Mouse (Mus musculus) lung, adult 2 months (tissue): Measurements from ENCODE around the gene Gramd1b. TPM values are rescaled to one million over a fixed set of nuclear protein-coding genes. Genes with fewer than 3 reads are reported as not detected.

Experiments used
- DNase-seq: peaks from one replicate; pipeline ENCODE4 v3.0.0; 2022
- H3K4me1 ChIP-seq: fragments of 200-500 bp; 2 replicates; pipeline ENCODE4 v1.6.1; 2011; ENCODE audit warnings: low read length; ENCODE audit not compliant: control insufficient read depth, insufficient read depth
- H3K4me3 ChIP-seq: fragments of 200-500 bp; replicated peaks from 2 replicates; pipeline ENCODE3; 2011; ENCODE audit warnings: low read depth, mild to moderate bottlenecking, control low read depth, low read length; ENCODE audit errors: extremely low read depth
- CTCF ChIP-seq: fragments of 200-500 bp; IDR thresholded peaks from 2 replicates; pipeline ENCODE4 v1.5.1; 2011; ENCODE audit warnings: mild to moderate bottlenecking, low read length, control low read depth; ENCODE audit not compliant: insufficient read depth
- POLR2A ChIP-seq: fragments of 200-500 bp; IDR thresholded peaks from 2 replicates; pipeline ENCODE4 v1.6.1; 2011; ENCODE audit warnings: low read depth, mild to moderate bottlenecking, control low read depth, low read length, borderline replicate concordance; ENCODE audit errors: extremely low read depth
- WGBS: fragments of 180-500 bp; shearing (Covaris S2); methylation state at CpG from one replicate; pipeline ENCODE4 v1.1.7; 2018; 5-methylcytosine and 5-hydroxymethylcytosine counted together
- polyA plus RNA-seq: library from polyadenylated mRNA; depleted of rRNA; stranded (reverse); fragments of >200 nt; gene quantifications from 2 replicates; pipeline ENCODE4 v1.2.3, GENCODE M21; 2012

The Gramd1b gene
- polyA plus RNA-seq, 1 experiment, result 19.0 TPM

GRCm38 (mm10) chr9:40316865-40317660 lies 214.1 kb downstream of the Gramd1b start:
- Histone ChIP-seq H3K4me3 (no peak overlapping the region), H3K4me1 (peaks cover 31% of the 10 kb centered on the region)
- DNase-seq, result peak; percentile 48
- no peak for TF ChIP-seq POLR2A
- TF ChIP-seq CTCF, result no peak
- WGBS, result 52% methylated on average over 9 of the region's 9 CpGs

- TF ChIP-seq POLR2A, result no peak
- 77% methylated on average over 9 of the region's 9 CpGs for WGBS
- Histone ChIP-seq H3K4me1 (peaks cover under 1% of the 10 kb centered on the region; the same call in 1 of the 2 replicates), H3K4me3 (no peak overlapping the region)
- no peak for DNase-seq
Measured at GRCm38 (mm10) chr9:40311813-40312212, 219.4 kb downstream of the Gramd1b start.

- Histone ChIP-seq H3K4me3 (no peak overlapping the region), H3K4me1 (no peaks in the 10 kb centered on the region)
- TF ChIP-seq POLR2A (no peak), CTCF (no peak)
- WGBS, result 92% methylated on average over 6 of the region's 6 CpGs
- no peak for DNase-seq
Measured at GRCm38 (mm10) chr9:40309876-40310275, 221.3 kb downstream of the Gramd1b start.

- no peaks in the 10 kb centered on the region for H3K4me1 ChIP-seq
- H3K4me3 ChIP-seq, result no peak overlapping the region
- 88% methylated on average over 3 of the region's 3 CpGs for WGBS
- no peak for DNase-seq
- TF ChIP-seq POLR2A (no peak), CTCF (no peak)
Measured at GRCm38 (mm10) chr9:40307311-40307710, 223.9 kb downstream of the Gramd1b start.

- Histone ChIP-seq H3K4me3 (no peak overlapping the region), H3K4me1 (no peaks in the 10 kb centered on the region)
- DNase-seq, result no peak
- 97% methylated on average over 8 of the region's 8 CpGs for WGBS
- TF ChIP-seq CTCF (no peak), POLR2A (no peak)
Measured at GRCm38 (mm10) chr9:40304243-40304642, 226.9 kb downstream of the Gramd1b start.

- TF ChIP-seq CTCF, result no peak
- no peak for TF ChIP-seq POLR2A
- H3K4me1 ChIP-seq, result no peaks in the 10 kb centered on the region
- no peak overlapping the region for H3K4me3 ChIP-seq
- WGBS, result 73% methylated on average over 8 of the region's 8 CpGs
- DNase-seq, result no peak
Measured at GRCm38 (mm10) chr9:40302375-40302774, 228.8 kb downstream of the Gramd1b start.

- TF ChIP-seq CTCF (no peak), POLR2A (no peak)
- 89% methylated on average over 5 of the region's 5 CpGs for WGBS
- DNase-seq, result no peak
- Histone ChIP-seq H3K4me1 (no peaks in the 10 kb centered on the region), H3K4me3 (no peak overlapping the region)
Measured at GRCm38 (mm10) chr9:40301475-40301874, 229.7 kb downstream of the Gramd1b start.

GRCm38 (mm10) chr9:40300018-40300989 lies 230.9 kb downstream of the Gramd1b start:
- TF ChIP-seq CTCF (no peak), POLR2A (no peak)
- Histone ChIP-seq H3K4me1 (no peaks in the 10 kb centered on the region), H3K4me3 (no peak overlapping the region)
- no peak for DNase-seq
- WGBS, result 92% methylated on average over 15 of the region's 15 CpGs

- WGBS, result 95% methylated on average over 7 of the region's 7 CpGs
- no peaks in the 10 kb centered on the region for H3K4me1 ChIP-seq
- DNase-seq, result no peak
Measured at GRCm38 (mm10) chr9:40299323-40299722, 231.9 kb downstream of the Gramd1b start.

GRCm38 (mm10) chr9:40297969-40298368 lies 233.2 kb downstream of the Gramd1b start:
- no peak for DNase-seq
- Histone ChIP-seq H3K4me1 (no peaks in the 10 kb centered on the region), H3K4me3 (no peak overlapping the region)
- 90% methylated on average over 9 of the region's 9 CpGs for WGBS
- TF ChIP-seq CTCF (no peak), POLR2A (no peak)

More at GRCm38 (mm10) chr9:40299323-40299722, 231.9 kb downstream of the Gramd1b start:
- TF ChIP-seq POLR2A, result no peak
- TF ChIP-seq CTCF, result no peak
- H3K4me3 ChIP-seq, result no peak overlapping the region
